Mouse (Mus musculus): ENCODE measurements around the gene Cgrrf1.

Gene Cgrrf1

GRCm38 (mm10) chr14:46897953-46898352 is 66.0 kb downstream of the Cgrrf1 start:
- DNase-seq = no peak

GRCm38 (mm10) chr14:46898626-46899025 is 66.7 kb downstream of the Cgrrf1 start:
- no peak for DNase-seq

- DNase-seq = no peak
These were observed 70.7 kb downstream of the Cgrrf1 start for GRCm38 (mm10) chr14:46902498-46903087.

Data from cerebellum, postnatal 25 days (tissue).